Mouse (Mus musculus) cerebellum, postnatal 4 days (tissue): ENCODE measurements around the gene Vmn2r78.
"Not testable (repeated sequence)": the region's sequence is repeated elsewhere in the genome, so short reads cannot be mapped to it uniquely, and the experiment has no call there.

ENCODE experiments used
- DNase-seq, 2 experiments: peaks; one replicate each; pipeline ENCODE4 v3.0.0; 2022; ENCODE audit warnings: low spot score in 2 of 2, mixed read lengths in 1 of 2

Gene Vmn2r78

GRCm38 (mm10) chr7:86914794-86915193 lies at the start of gene Vmn2r78:
Vmn2r78 (plus strand) TSS chr7:86915094.
- DNase-seq = not testable (repeated sequence)

DNA sequence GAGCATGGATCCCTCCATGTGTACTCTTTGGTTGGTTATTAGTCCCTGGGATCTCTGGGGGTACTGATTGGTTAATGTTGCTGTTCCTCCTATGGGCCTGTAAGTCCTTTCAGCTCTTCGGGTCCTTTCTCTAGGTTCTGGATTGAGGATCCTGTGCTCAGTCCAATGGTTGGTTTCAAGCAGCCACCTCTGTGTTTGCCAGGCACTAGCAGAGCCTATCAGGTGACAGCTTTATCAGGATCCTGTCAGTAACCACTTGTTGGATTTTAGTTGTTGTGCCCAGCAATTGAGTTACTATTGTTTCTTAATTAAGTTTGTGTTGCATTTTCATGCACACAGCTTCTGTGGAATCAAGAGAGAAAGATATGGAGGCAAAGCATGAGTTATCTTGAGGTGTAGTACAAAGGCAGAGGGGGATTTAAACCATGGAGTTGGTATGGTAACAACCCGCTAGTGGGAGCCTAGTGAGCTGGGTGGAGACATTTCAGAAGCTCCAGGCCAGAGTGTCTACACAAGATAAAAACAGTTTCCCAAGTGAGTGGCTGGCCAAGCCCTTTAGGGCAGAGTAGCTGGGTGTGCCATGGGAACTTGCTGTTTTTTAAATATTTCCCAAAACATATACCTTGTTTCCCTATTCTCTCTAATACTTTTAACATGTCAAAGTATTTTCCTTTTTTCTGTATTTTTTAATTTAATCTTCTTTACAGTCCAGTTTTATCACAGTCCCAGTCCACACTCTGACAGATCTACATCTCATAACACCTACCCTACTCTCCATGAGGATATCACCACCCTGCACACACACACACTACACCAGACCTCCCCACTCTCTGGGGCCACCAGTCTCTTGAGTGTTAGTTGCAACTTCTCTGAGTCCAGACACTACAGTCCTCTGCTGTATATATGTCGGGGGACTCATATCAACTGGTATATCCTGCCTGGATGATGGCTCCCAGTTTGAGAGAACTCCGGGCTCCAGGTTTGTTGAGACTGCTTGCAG lies 25.1 kb upstream of the Vmn2r78 start:
- no peak for DNase-seq

DNA sequence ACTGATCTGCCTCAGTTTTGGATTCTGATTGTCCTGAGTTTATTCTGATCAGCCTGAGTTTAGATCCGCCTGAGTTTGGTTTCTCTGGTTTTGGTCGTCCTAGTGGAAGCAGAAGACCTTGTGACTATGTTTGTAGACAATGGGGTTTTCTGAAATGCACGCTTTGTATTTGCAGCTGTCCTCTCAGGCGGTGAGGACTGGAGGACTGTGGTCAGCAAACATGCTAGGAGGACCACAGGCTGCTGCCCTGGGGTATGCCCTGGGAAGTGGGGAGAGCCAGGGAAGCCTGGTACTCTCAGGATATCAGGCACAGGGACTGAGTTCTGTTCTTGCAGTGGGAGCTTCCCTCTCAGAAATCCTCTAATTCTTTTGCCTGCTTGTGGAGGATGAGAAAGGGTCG lies 22.4 kb downstream of the Vmn2r78 start:
- no peak for DNase-seq

- no peak for DNase-seq
Measured at GRCm38 (mm10) chr7:86994700-86995099, 79.8 kb downstream of the Vmn2r78 start.

GRCm38 (mm10) chr7:86995815-86996214 lies 80.9 kb downstream of the Vmn2r78 start, which contains the start of gene Vmn2r79:
Vmn2r79 (plus strand) TSS chr7:86996115.
- not testable (repeated sequence) for DNase-seq
